Mouse (Mus musculus) kidney, postnatal 36 days (tissue): ENCODE measurements around the gene Cyb561.

Experiments
- DNase-seq, 2 experiments: peaks; one replicate each; pipeline ENCODE4 v3.0.0; 2021 to 2022; ENCODE audit warnings: mixed read lengths in 2 of 2

Cyb561 gene

GRCm38 (mm10) chr11:105920098-105920785 lies 32.9 kb downstream of the Cyb561 start:
- no peak for DNase-seq

GRCm38 (mm10) chr11:105913580-105913979 lies 39.6 kb downstream of the Cyb561 start:
- DNase-seq: no peak

- peak; percentile 75 to 87 for DNase-seq
These were observed 41.4 kb downstream of the Cyb561 start for GRCm38 (mm10) chr11:105911592-105912375.

GRCm38 (mm10) chr11:105911149-105911548 lies 42.0 kb downstream of the Cyb561 start:
- no peak for DNase-seq

- DNase-seq: no peak
These were observed 43.5 kb downstream of the Cyb561 start for GRCm38 (mm10) chr11:105909617-105910016.

- DNase-seq: no peak
These were observed 44.2 kb downstream of the Cyb561 start for GRCm38 (mm10) chr11:105908926-105909325.

- DNase-seq: no peak
These were observed 45.8 kb downstream of the Cyb561 start for GRCm38 (mm10) chr11:105907381-105907780.

GRCm38 (mm10) chr11:105905529-105906213 lies 47.5 kb downstream of the Cyb561 start:
- no peak for DNase-seq

- DNase-seq: no peak
These were observed 50.2 kb downstream of the Cyb561 start for GRCm38 (mm10) chr11:105902956-105903355.

GRCm38 (mm10) chr11:105901501-105901900 lies 51.6 kb downstream of the Cyb561 start:
- DNase-seq: no peak

- no peak for DNase-seq
These were observed 54.0 kb downstream of the Cyb561 start for GRCm38 (mm10) chr11:105899151-105899550.

- DNase-seq: no peak
These were observed 65.9 kb downstream of the Cyb561 start for GRCm38 (mm10) chr11:105887281-105887680.

- DNase-seq: no peak
These were observed 67.6 kb downstream of the Cyb561 start for GRCm38 (mm10) chr11:105885558-105885957.
